Mouse (Mus musculus) gastrocnemius, postnatal 14 days (tissue): ENCODE results near the gene Ankrd61. TPM values are rescaled to one million over a fixed set of nuclear protein-coding genes. Genes with fewer than 3 reads are reported as not detected.

Experiments used
- DNase-seq: peaks from one replicate; pipeline ENCODE4 v3.0.0; 2021; ENCODE audit warnings: mixed read lengths
- intact Hi-C: fragments of 180-260 bp; cut with DNase I; formaldehyde crosslinking; loops from one replicate; pipeline ENCODE4 v1.15.1; 2025; ENCODE audit warnings: low total_unique reads
- total RNA-seq, 2 experiments: library from RNA; stranded (reverse); gene quantifications; 2 replicates each; pipeline ENCODE4 v1.2.3; 2021

Ankrd61 gene
- total RNA-seq, 2 experiments from 2014 or later, result not detected

DNA sequence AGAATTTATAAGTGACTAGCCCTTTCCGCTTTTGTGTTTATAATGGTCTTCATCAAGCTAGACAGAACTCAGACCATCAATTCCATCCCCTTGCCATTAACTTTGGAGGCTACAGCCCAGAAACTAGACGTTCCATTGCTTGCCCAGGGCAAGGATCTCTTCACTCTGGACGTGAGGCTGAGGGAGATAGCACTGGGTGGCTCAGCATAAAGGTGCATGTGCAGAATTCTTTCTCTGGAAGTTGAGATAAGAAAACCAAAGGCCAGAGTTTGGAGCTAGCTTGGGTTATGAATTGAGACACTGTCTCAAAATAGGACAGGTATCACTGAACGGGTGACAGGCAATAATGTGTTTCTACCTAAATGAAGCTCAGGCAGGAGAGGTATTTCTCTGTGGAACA is 6.3 kb upstream of the Ankrd61 start:
- DNase-seq, result no peak
- intact Hi-C loops, result no loop called here

DNA sequence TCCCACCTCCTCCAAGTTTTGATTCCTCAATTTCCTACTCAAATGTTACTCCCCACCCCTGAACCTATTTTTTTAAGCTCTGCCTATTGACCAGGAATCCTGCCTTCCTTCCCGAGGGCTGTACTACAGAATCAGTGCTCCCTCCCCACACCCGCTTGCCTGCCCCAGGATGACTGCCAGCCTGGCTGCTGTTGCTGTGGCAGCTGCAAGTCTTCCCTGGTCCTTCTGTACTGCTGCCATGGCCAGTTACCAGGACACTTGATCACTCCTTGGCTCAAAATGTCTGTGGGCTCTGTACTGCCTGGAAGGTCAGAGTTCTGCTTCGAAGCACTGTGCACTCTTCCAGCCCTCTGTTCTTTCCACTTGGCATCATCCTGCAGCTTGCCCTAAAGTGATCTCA is 4.6 kb upstream of the Ankrd61 start:
- intact Hi-C loops, result no loop called here
- peak; percentile 87 for DNase-seq

GRCm38 (mm10) chr5:143893396-143893795 is 4.1 kb downstream of the Ankrd61 start:
- intact Hi-C loops, result no loop called here
- no peak for DNase-seq

GRCm38 (mm10) chr5:143892255-143892886 is 5.1 kb downstream of the Ankrd61 start:
- no peak for DNase-seq
- intact Hi-C loops, result no loop called here

GRCm38 (mm10) chr5:143890741-143891140 is 6.7 kb downstream of the Ankrd61 start:
- intact Hi-C loops, result no loop called here
- DNase-seq, result no peak

- DNase-seq, result no peak
- intact Hi-C loops, result no loop called here
Observed at GRCm38 (mm10) chr5:143885274-143885673, 12.2 kb downstream of the Ankrd61 start.

DNA sequence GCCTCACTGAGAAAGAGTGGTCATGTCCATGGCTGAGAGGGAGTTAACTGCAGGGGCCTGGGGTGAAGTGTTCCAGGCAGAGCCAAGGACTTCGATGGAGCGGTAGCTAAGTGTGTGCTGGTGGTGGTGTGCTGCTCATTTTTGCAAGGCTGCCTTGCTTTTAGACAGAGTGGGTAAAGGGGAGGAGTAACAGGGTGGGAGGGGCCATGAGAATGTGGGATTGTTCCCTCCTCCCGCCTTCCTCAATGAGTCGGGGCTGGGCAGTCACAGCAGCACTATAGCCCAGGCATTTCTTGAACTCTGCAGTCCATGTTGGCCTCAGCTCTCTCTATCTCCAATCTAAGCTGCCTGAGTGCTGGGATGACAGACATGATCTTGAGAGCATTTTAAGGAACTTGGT is 22.9 kb downstream of the Ankrd61 start:
- intact Hi-C loops, result no loop called here
- DNase-seq, result no peak

- no peak for DNase-seq
- intact Hi-C loops, result no loop called here
Observed at GRCm38 (mm10) chr5:143871547-143872169, 25.8 kb downstream of the Ankrd61 start.

Other genes starting within 250 kb of the Ankrd61 start
- gene Usp42, start 165.4 kb downstream of the Ankrd61 start, total RNA-seq, result 1 to 10 TPM; 6.2 to 6.5 TPM
- gene Eif2ak1, start 79.9 kb downstream of the Ankrd61 start, total RNA-seq, result 10 to 100 TPM; 20.0 to 21.3 TPM
- gene Aimp2, start 12.2 kb upstream of the Ankrd61 start, total RNA-seq, result 100 to 1,000 TPM in 1 of 2 experiments, 10 to 100 TPM in 1; 99.6 to 114 TPM
- gene Pms2, start 12.3 kb upstream of the Ankrd61 start, total RNA-seq, result 1 to 10 TPM; 4.2 to 5.5 TPM
- gene Gm42421, start 30.5 kb upstream of the Ankrd61 start, total RNA-seq, result not detected
- under 1 TPM; 0.25 to 0.84 TPM for gene Rsph10b, start 35.4 kb upstream of the Ankrd61 start, total RNA-seq
- gene Ccz1, start 117.2 kb upstream of the Ankrd61 start, total RNA-seq, result 10 to 100 TPM; 28.2 to 30.0 TPM
- not detected for gene Ocm, start 129.0 kb upstream of the Ankrd61 start, total RNA-seq
- gene Lmtk2, start 202.8 kb upstream of the Ankrd61 start, total RNA-seq, result 10 to 100 TPM; 12.2 to 12.5 TPM